Mouse (Mus musculus): ENCODE measurements at regions not wholly inside any gene's neighbourhood (a gene's known extent, or its start where the extent isn't known, plus 50 kb on each side); places are given as distances from the start of the nearest gene placed in this dataset.
A peak's percentile ranks its signal among the peaks of the same experiment; 100 is the strongest.

- peak in 1 of 2 experiments; percentile 54 for DNase-seq (ENCODE audit: low spot score in 2 of 2)
- intact Hi-C loops (cut with DNase I), result loop anchor here (5.0 kb wide), 1 partner anchor 68 kb away; the partner anchor contains the start of gene Jmy
Observed at GRCm38 (mm10) chr13:93564902-93565301, 65.3 kb upstream of the Jmy start.

GRCm38 (mm10) chr13:93564091-93564490, 64.5 kb upstream of the Jmy start:
- DNase-seq (ENCODE audit: low spot score in 2 of 2), result peak in 1 of 2 experiments; percentile 14
- intact Hi-C loops (cut with DNase I), result loop anchor here (5.0 kb wide), 1 partner anchor 67 kb away; the partner anchor contains the start of gene Jmy

- intact Hi-C loops (cut with DNase I), result loop anchor here (5.0 kb wide), 1 partner anchor 63 kb away; the partner anchor contains the start of gene Jmy
Observed at GRCm38 (mm10) chr13:93560282-93560681, 60.7 kb upstream of the Jmy start.

GRCm38 (mm10) chr13:93558603-93559002, 59.0 kb upstream of the Jmy start:
- intact Hi-C loops (cut with DNase I), result no loop called here
- DNase-seq (ENCODE audit: low spot score in 2 of 2), result no peak

More at GRCm38 (mm10) chr13:93560282-93560681, 60.7 kb upstream of the Jmy start:
- DNase-seq (ENCODE audit: low spot score in 2 of 2), result peak; percentile 35 to 49

GRCm38 (mm10) chr13:93556119-93556518, 56.5 kb upstream of the Jmy start:
- no peak for DNase-seq (ENCODE audit: low spot score in 2 of 2)
- intact Hi-C loops (cut with DNase I), result no loop called here

- intact Hi-C loops (cut with DNase I), result no loop called here
- DNase-seq (ENCODE audit: low spot score in 2 of 2), result no peak
Observed at GRCm38 (mm10) chr13:93554901-93555300, 55.3 kb upstream of the Jmy start.

GRCm38 (mm10) chr13:93553932-93554331, 54.3 kb upstream of the Jmy start:
- intact Hi-C loops (cut with DNase I), result no loop called here
- DNase-seq (ENCODE audit: low spot score in 2 of 2), result no peak

- intact Hi-C loops (cut with DNase I), result no loop called here
- no peak for DNase-seq (ENCODE audit: low spot score in 2 of 2)
Observed at GRCm38 (mm10) chr13:93553271-93553670, 53.7 kb upstream of the Jmy start.

- intact Hi-C loops (cut with DNase I), result no loop called here
- peak in 1 of 2 experiments; percentile 15 for DNase-seq (ENCODE audit: low spot score in 2 of 2)
Observed at GRCm38 (mm10) chr13:93550311-93550710, 50.7 kb upstream of the Jmy start.
